Mouse (Mus musculus): ENCODE data around the gene Rpl13a. TPM values are rescaled to one million over a fixed set of nuclear protein-coding genes. Genes with fewer than 3 reads are reported as not detected.

Gene Rpl13a
- polyA plus RNA-seq, 1 experiment = 3,729 TPM

GRCm38 (mm10) chr7:45091001-45091990 is 37.3 kb downstream of the Rpl13a start:
- TF ChIP-seq CTCF (IDR thresholded peaks at IDR 0.05; ENCODE audit: low read depth, low read length) (no peak), EP300 (IDR thresholded peaks at IDR 0.05; ENCODE audit: insufficient read depth, low read depth, low read length) (no peak), POLR2A (IDR thresholded peaks at IDR 0.05; ENCODE audit: insufficient read depth, low read length) (no peak)
- Histone ChIP-seq H3K27me3 (ENCODE audit: control insufficient read depth, insufficient read depth, low read length, poor library complexity, severe bottlenecking) (no peaks in the 10 kb centered on the region), H3K36me3 (ENCODE audit: control insufficient read depth, insufficient read depth, low read length, poor library complexity, severe bottlenecking) (0 out of 2 replicates have a peak, but pooled peaks cover 2% of the 10 kb centered on the region), H3K4me3 (ENCODE audit: low read depth, low read length) (peak overlapping the region; percentile 79), H3K27ac (ENCODE audit: insufficient read depth, low read length) (no peak overlapping the region), H3K9ac (ENCODE audit: low read depth, poor library complexity, severe bottlenecking) (peak overlapping the region; percentile 59), H3K9me3 (replicated peaks; ENCODE audit: control insufficient read depth, insufficient read depth, low read length, poor library complexity, severe bottlenecking) (no peaks in the 10 kb centered on the region), H3K4me1 (ENCODE audit: control insufficient read depth, insufficient read depth, low read length) (peaks cover 6% of the 10 kb centered on the region)

- H3K4me1 ChIP-seq (ENCODE audit: control insufficient read depth, insufficient read depth, low read length) = peaks cover 6% of the 10 kb centered on the region
- TF ChIP-seq POLR2A (IDR thresholded peaks at IDR 0.05; ENCODE audit: insufficient read depth, low read length) (no peak), EP300 (IDR thresholded peaks at IDR 0.05; ENCODE audit: insufficient read depth, low read depth, low read length) (no peak), CTCF (IDR thresholded peaks at IDR 0.05; ENCODE audit: low read depth, low read length) (no peak)
- H3K36me3 ChIP-seq (ENCODE audit: control insufficient read depth, insufficient read depth, low read length, poor library complexity, severe bottlenecking) = 0 out of 2 replicates have a peak, but pooled peaks cover 3% of the 10 kb centered on the region
- H3K9me3 ChIP-seq (replicated peaks; ENCODE audit: control insufficient read depth, insufficient read depth, low read length, poor library complexity, severe bottlenecking) = no peaks in the 10 kb centered on the region
- H3K27me3 ChIP-seq (ENCODE audit: control insufficient read depth, insufficient read depth, low read length, poor library complexity, severe bottlenecking) = no peaks in the 10 kb centered on the region
- no peak overlapping the region for H3K9ac ChIP-seq (ENCODE audit: low read depth, poor library complexity, severe bottlenecking)
- no peak overlapping the region for H3K4me3 ChIP-seq (ENCODE audit: low read depth, low read length)
- H3K27ac ChIP-seq (ENCODE audit: insufficient read depth, low read length) = no peak overlapping the region
Measured at GRCm38 (mm10) chr7:45090251-45090977, 38.1 kb downstream of the Rpl13a start.

GRCm38 (mm10) chr7:45088597-45088996 is 40.0 kb downstream of the Rpl13a start:
- no peak overlapping the region for H3K4me3 ChIP-seq (ENCODE audit: low read depth, low read length)
- H3K9ac ChIP-seq (ENCODE audit: low read depth, poor library complexity, severe bottlenecking) = no peak overlapping the region
- H3K27ac ChIP-seq (ENCODE audit: insufficient read depth, low read length) = no peak overlapping the region
- H3K9me3 ChIP-seq (replicated peaks; ENCODE audit: control insufficient read depth, insufficient read depth, low read length, poor library complexity, severe bottlenecking) = no peaks in the 10 kb centered on the region
- H3K27me3 ChIP-seq (ENCODE audit: control insufficient read depth, insufficient read depth, low read length, poor library complexity, severe bottlenecking) = no peaks in the 10 kb centered on the region
- peaks cover 4% of the 10 kb centered on the region for H3K4me1 ChIP-seq (ENCODE audit: control insufficient read depth, insufficient read depth, low read length)
- H3K36me3 ChIP-seq (ENCODE audit: control insufficient read depth, insufficient read depth, low read length, poor library complexity, severe bottlenecking) = 0 out of 2 replicates have a peak, but pooled peaks cover 3% of the 10 kb centered on the region
- no peak for TF ChIP-seq CTCF (IDR thresholded peaks at IDR 0.05; ENCODE audit: low read depth, low read length)
- TF ChIP-seq POLR2A (IDR thresholded peaks at IDR 0.05; ENCODE audit: insufficient read depth, low read length) = no peak
- no peak for TF ChIP-seq EP300 (IDR thresholded peaks at IDR 0.05; ENCODE audit: insufficient read depth, low read depth, low read length)

GRCm38 (mm10) chr7:45086084-45086483 is 42.5 kb downstream of the Rpl13a start:
- Histone ChIP-seq H3K4me3 (ENCODE audit: low read depth, low read length) (no peak overlapping the region), H3K27ac (ENCODE audit: insufficient read depth, low read length) (no peak overlapping the region), H3K9me3 (replicated peaks; ENCODE audit: control insufficient read depth, insufficient read depth, low read length, poor library complexity, severe bottlenecking) (no peaks in the 10 kb centered on the region), H3K36me3 (ENCODE audit: control insufficient read depth, insufficient read depth, low read length, poor library complexity, severe bottlenecking) (0 out of 2 replicates have a peak, but pooled peaks cover 3% of the 10 kb centered on the region), H3K4me1 (ENCODE audit: control insufficient read depth, insufficient read depth, low read length) (no peaks in the 10 kb centered on the region), H3K9ac (ENCODE audit: low read depth, poor library complexity, severe bottlenecking) (no peak overlapping the region), H3K27me3 (ENCODE audit: control insufficient read depth, insufficient read depth, low read length, poor library complexity, severe bottlenecking) (no peaks in the 10 kb centered on the region)
- no peak for TF ChIP-seq POLR2A (IDR thresholded peaks at IDR 0.05; ENCODE audit: insufficient read depth, low read length)
- peak; percentile 87 for TF ChIP-seq CTCF (IDR thresholded peaks at IDR 0.05; ENCODE audit: low read depth, low read length)

- Histone ChIP-seq H3K9ac (ENCODE audit: low read depth, poor library complexity, severe bottlenecking) (no peak overlapping the region), H3K9me3 (replicated peaks; ENCODE audit: control insufficient read depth, insufficient read depth, low read length, poor library complexity, severe bottlenecking) (no peaks in the 10 kb centered on the region), H3K27me3 (ENCODE audit: control insufficient read depth, insufficient read depth, low read length, poor library complexity, severe bottlenecking) (no peaks in the 10 kb centered on the region), H3K4me3 (ENCODE audit: low read depth, low read length) (peak overlapping the region; percentile 12), H3K4me1 (ENCODE audit: control insufficient read depth, insufficient read depth, low read length) (no peaks in the 10 kb centered on the region), H3K36me3 (ENCODE audit: control insufficient read depth, insufficient read depth, low read length, poor library complexity, severe bottlenecking) (0 out of 2 replicates have a peak, but pooled peaks cover 3% of the 10 kb centered on the region), H3K27ac (ENCODE audit: insufficient read depth, low read length) (no peak overlapping the region)
- TF ChIP-seq POLR2A (IDR thresholded peaks at IDR 0.05; ENCODE audit: insufficient read depth, low read length) (no peak), EP300 (IDR thresholded peaks at IDR 0.05; ENCODE audit: insufficient read depth, low read depth, low read length) (no peak), CTCF (IDR thresholded peaks at IDR 0.05; ENCODE audit: low read depth, low read length) (no peak)
Measured at GRCm38 (mm10) chr7:45083300-45083890, 45.2 kb downstream of the Rpl13a start.
